Mouse (Mus musculus) C2C12 (cell line): ENCODE data around the gene Ttc7.

Experiments used
- CEBPB ChIP-seq: IDR thresholded peaks from one replicate; pipeline ENCODE4 v1.6.1; 2011; ENCODE audit warnings: low read depth, mild to moderate bottlenecking, control low read depth, moderate library complexity
- CTCF ChIP-seq: IDR thresholded peaks from one replicate; pipeline ENCODE4 v1.5.1; 2011; ENCODE audit not compliant: control insufficient read depth, insufficient read depth, insufficient read length
- FOSL1 ChIP-seq: IDR thresholded peaks from one replicate; pipeline ENCODE4 v1.8.0; 2011; ENCODE audit warnings: mild to moderate bottlenecking, low read length; ENCODE audit not compliant: poor library complexity, insufficient read depth, severe bottlenecking
- MAX ChIP-seq: IDR thresholded peaks from one replicate; pipeline ENCODE4 v1.6.1; 2011; ENCODE audit warnings: mild to moderate bottlenecking, control low read depth
- MYOD1 ChIP-seq: IDR thresholded peaks from one replicate; pipeline ENCODE4 v1.6.1; 2011; ENCODE audit warnings: low read depth; ENCODE audit not compliant: control insufficient read depth, insufficient read length
- MYOG ChIP-seq: IDR thresholded peaks from one replicate; pipeline ENCODE4 v1.6.1; 2011; ENCODE audit not compliant: control insufficient read depth, insufficient read length; ENCODE audit errors: extremely low read depth
- USF1 ChIP-seq: IDR thresholded peaks from one replicate; pipeline ENCODE4 v1.6.1; 2011; ENCODE audit warnings: low read depth, mild to moderate bottlenecking, control low read depth, moderate library complexity

DNA sequence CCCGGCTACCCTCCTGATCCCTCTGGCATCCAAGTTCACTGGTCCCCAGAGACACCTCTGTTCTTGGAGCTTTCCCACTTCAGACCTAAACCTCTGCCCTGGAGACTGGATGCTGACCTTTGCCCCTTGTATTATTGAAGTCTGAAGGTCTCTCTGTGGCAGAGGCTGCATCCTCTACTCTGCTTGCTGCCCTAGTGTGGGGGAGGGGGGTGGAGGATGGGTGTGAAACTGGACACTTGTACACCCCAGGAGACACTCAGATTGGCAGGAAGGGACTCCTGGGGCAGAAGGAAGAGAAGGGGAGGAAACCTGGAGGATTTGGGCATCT lies 70.2 kb downstream of the Ttc7 start:
- TF ChIP-seq CTCF (no peak), MAX (no peak), FOSL1 (no peak), CEBPB (no peak), USF1 (no peak), MYOG (no peak), MYOD1 (no peak)
